Mouse (Mus musculus) liver, postnatal 0 days (tissue): Measurements from ENCODE around the gene Plekha6. TPM values are rescaled to one million over a fixed set of nuclear protein-coding genes. Genes with fewer than 3 reads are reported as not detected.
A peak's percentile ranks its signal among the peaks of the same experiment; 100 is the strongest.

Experiments
- ATAC-seq: fragments of 200-750 bp; cut with Nextera tagmentation; 2 replicates; pipeline ENCODE4 v1.8.0; 2017; ENCODE audit warnings: mild to moderate bottlenecking, moderate library complexity
- DNase-seq: peaks from one replicate; pipeline ENCODE4 v3.0.0-alpha.2; 2016
- H3K27ac ChIP-seq: fragments of 300-500 bp; sonication (generic); 2 replicates; pipeline ENCODE4 v1.5.1; 2014; ENCODE audit warnings: antibody characterized with exemption, moderate library complexity, mild to moderate bottlenecking, low read depth
- H3K27me3 ChIP-seq: fragments of 300-500 bp; sonication (generic); 2 replicates; pipeline ENCODE4 v1.6.1; 2014; ENCODE audit warnings: low read length, control low read depth, mixed read lengths; ENCODE audit not compliant: insufficient read depth
- H3K36me3 ChIP-seq: fragments of 300-500 bp; sonication (generic); replicated peaks from 2 replicates; pipeline ENCODE4 v1.6.1; 2014; ENCODE audit warnings: mild to moderate bottlenecking, control low read depth, low read length, moderate library complexity, mixed read lengths; ENCODE audit not compliant: insufficient read depth
- H3K4me1 ChIP-seq: fragments of 300-500 bp; sonication (generic); 2 replicates; pipeline ENCODE4 v1.6.1; 2014; ENCODE audit warnings: antibody characterized with exemption, mild to moderate bottlenecking, control low read depth; ENCODE audit not compliant: insufficient read depth
- H3K4me2 ChIP-seq: fragments of 300-500 bp; sonication (generic); 2 replicates; pipeline ENCODE4 v1.6.1; 2014; ENCODE audit warnings: low read depth, mild to moderate bottlenecking, low read length, moderate library complexity, mixed read lengths
- H3K4me3 ChIP-seq: fragments of 300-500 bp; sonication (generic); 2 replicates; pipeline ENCODE4 v1.5.1; 2014; ENCODE audit warnings: low read depth, low read length
- H3K9ac ChIP-seq: fragments of 300-500 bp; sonication (generic); replicated peaks from 2 replicates; pipeline ENCODE4 v1.6.1; 2014; ENCODE audit warnings: mild to moderate bottlenecking, moderate library complexity
- H3K9me3 ChIP-seq: fragments of 300-500 bp; sonication (generic); 2 replicates; pipeline ENCODE4 v1.6.1; 2016; ENCODE audit warnings: mild to moderate bottlenecking, control low read depth, low read length, mixed read lengths
- CTCF ChIP-seq: sonication (generic); IDR thresholded peaks from 2 replicates; pipeline ENCODE4 v1.5.1; 2016; ENCODE audit warnings: antibody characterized with exemption, low read depth
- EP300 ChIP-seq: IDR thresholded peaks from 2 replicates; pipeline ENCODE4 v1.6.1; 2016; ENCODE audit warnings: antibody characterized with exemption, low read depth, mild to moderate bottlenecking
- WGBS: fragments of 180-500 bp; shearing (Covaris S2); extraction: QIAGEN DNeasy Blood & Tissue Kit; methylation state at CpG from one replicate; pipeline ENCODE4 v1.1.7; 2014; ENCODE audit not compliant: insufficient replicate concordance; 5-methylcytosine and 5-hydroxymethylcytosine counted together
- polyA plus RNA-seq: library from polyadenylated mRNA; unstranded; fragments of >200 nt; fragmentation: Nextera tagmentation; extraction: Ambion mirVana; gene quantifications from 2 replicates; pipeline ENCODE4 v1.2.1, GENCODE M21; 2015

Gene Plekha6
- polyA plus RNA-seq, 1 experiment from 2014 or later = 3.8 TPM

- Histone ChIP-seq H3K27me3 (no peaks in the 10 kb centered on the region), H3K4me3 (peak overlapping the region; percentile 82), H3K9ac (peak overlapping the region; percentile 88), H3K27ac (peak overlapping the region; percentile 98), H3K9me3 (no peaks in the 10 kb centered on the region), H3K4me2 (peak overlapping the region; percentile 85), H3K36me3 (peaks cover 51% of the 10 kb centered on the region), H3K4me1 (peaks cover 21% of the 10 kb centered on the region)
- no peak for ATAC-seq
- peak; percentile 52 for DNase-seq
- 4% methylated on average over 4 of the region's 4 CpGs for WGBS
- TF ChIP-seq CTCF (no peak), EP300 (no peak)
These were observed 29.9 kb upstream of the Plekha6 start for GRCm38 (mm10) chr1:133134071-133134470.

- Histone ChIP-seq H3K4me3 (peak overlapping the region; percentile 82), H3K36me3 (peaks cover 58% of the 10 kb centered on the region), H3K27ac (peak overlapping the region; percentile 42; the same call in 1 of the 2 replicates), H3K4me2 (peak overlapping the region; percentile 85), H3K4me1 (peaks cover 20% of the 10 kb centered on the region), H3K9ac (peak overlapping the region; percentile 88), H3K27me3 (no peaks in the 10 kb centered on the region), H3K9me3 (no peaks in the 10 kb centered on the region)
- 1% methylated on average over 4 of the region's 4 CpGs for WGBS
- ATAC-seq (no peak), DNase-seq (no peak)
- no peak for TF ChIP-seq EP300
- TF ChIP-seq CTCF = no peak
These were observed 29.1 kb upstream of the Plekha6 start for GRCm38 (mm10) chr1:133134881-133135280.

GRCm38 (mm10) chr1:133135808-133136207 is 28.2 kb upstream of the Plekha6 start:
- WGBS = 36% methylated on average over 5 of the region's 5 CpGs
- DNase-seq = no peak
- peak overlapping the region; percentile 88 for H3K9ac ChIP-seq
- no peaks in the 10 kb centered on the region for H3K27me3 ChIP-seq
- peak overlapping the region; percentile 82 for H3K4me3 ChIP-seq
- TF ChIP-seq CTCF = no peak
- no peak for TF ChIP-seq EP300
- H3K9me3 ChIP-seq = no peaks in the 10 kb centered on the region
- H3K4me1 ChIP-seq = peaks cover 17% of the 10 kb centered on the region
- peaks cover 66% of the 10 kb centered on the region for H3K36me3 ChIP-seq
- no peak for ATAC-seq
- H3K27ac ChIP-seq = no peak overlapping the region
- H3K4me2 ChIP-seq = peak overlapping the region; percentile 85

GRCm38 (mm10) chr1:133138401-133138800 is 25.6 kb upstream of the Plekha6 start:
- Histone ChIP-seq H3K27me3 (no peaks in the 10 kb centered on the region), H3K36me3 (peaks cover 73% of the 10 kb centered on the region), H3K27ac (0 out of 2 replicates have a peak overlapping the region, but pooled peaks have one; percentile 34), H3K4me2 (no peak overlapping the region), H3K4me3 (no peak overlapping the region), H3K4me1 (peaks cover 17% of the 10 kb centered on the region), H3K9ac (peak overlapping the region; percentile 16; the same call in 1 of the 2 replicates), H3K9me3 (no peaks in the 10 kb centered on the region)
- DNase-seq (no peak), ATAC-seq (no peak)
- TF ChIP-seq CTCF = no peak
- TF ChIP-seq EP300 = no peak
- WGBS = 77% methylated on average over 1 of the region's 1 CpGs

- no peak overlapping the region for H3K4me3 ChIP-seq
- H3K27ac ChIP-seq = no peak overlapping the region
- no peaks in the 10 kb centered on the region for H3K27me3 ChIP-seq
- no peak overlapping the region for H3K9ac ChIP-seq
- DNase-seq (peak; percentile 51), ATAC-seq (peak; percentile 49)
- no peak overlapping the region for H3K4me2 ChIP-seq
- 60% methylated on average over 22 of the region's 22 CpGs for WGBS
- peaks cover 7% of the 10 kb centered on the region; the same call in 1 of the 2 replicates for H3K36me3 ChIP-seq
- 0 out of 2 replicates have a peak, but pooled peaks cover 2% of the 10 kb centered on the region for H3K4me1 ChIP-seq
- TF ChIP-seq EP300 (no peak), CTCF (peak; percentile 92)
- peaks cover 4% of the 10 kb centered on the region; the same call in 1 of the 2 replicates for H3K9me3 ChIP-seq
These were observed 17.7 kb upstream of the Plekha6 start for GRCm38 (mm10) chr1:133146014-133147009.

GRCm38 (mm10) chr1:133147324-133147723 is 16.7 kb upstream of the Plekha6 start:
- no peak overlapping the region for H3K4me3 ChIP-seq
- no peak overlapping the region for H3K27ac ChIP-seq
- H3K4me2 ChIP-seq = no peak overlapping the region
- peaks cover 4% of the 10 kb centered on the region; the same call in 1 of the 2 replicates for H3K9me3 ChIP-seq
- DNase-seq = no peak
- WGBS = 67% methylated on average over 5 of the region's 5 CpGs
- no peak overlapping the region for H3K9ac ChIP-seq
- ATAC-seq = no peak
- TF ChIP-seq CTCF (no peak), EP300 (no peak)
- H3K27me3 ChIP-seq = no peaks in the 10 kb centered on the region
- H3K36me3 ChIP-seq = no peaks in the 10 kb centered on the region
- H3K4me1 ChIP-seq = 0 out of 2 replicates have a peak, but pooled peaks cover 2% of the 10 kb centered on the region
